In the genomic region with DNA sequence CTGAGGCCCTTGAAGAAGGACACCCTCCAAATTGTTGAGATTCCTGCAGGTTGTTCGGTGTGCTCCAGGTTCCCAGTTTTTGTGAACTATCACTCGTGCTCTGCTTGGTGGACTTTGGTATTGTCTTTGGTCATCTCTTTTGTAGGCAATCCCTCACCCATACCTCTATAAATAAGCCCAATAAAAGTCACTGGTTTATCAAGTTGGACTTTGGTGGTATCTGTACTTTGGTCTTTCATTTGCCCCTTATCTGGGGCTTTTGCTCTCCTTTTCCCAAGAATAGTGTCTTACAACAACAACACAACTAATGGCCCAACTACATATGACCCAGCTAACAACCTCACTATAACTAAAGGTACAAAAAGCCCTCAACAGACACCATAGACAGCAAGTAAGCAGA, we compare ENCODE assay signal across 23 mouse cellular contexts. TPM values are rescaled to one million over a fixed set of nuclear protein-coding genes. Genes with fewer than 3 reads are reported as not detected.
A peak's percentile ranks its signal among the peaks of the same experiment; 100 is the strongest.
DNase-seq lines count a peak whose midpoint lies in the region; ATAC-seq and TF ChIP-seq lines count a peak whose summit lies in the region.
"Had no signal": no experiment of that assay in that cellular context is flagged by ENCODE, and none has a peak within 500 bp of the region (broad histone marks: within the 10 kb centered on the region; RNA-seq: fewer than 3 reads in every experiment).

No protein-coding gene starts in this region.

- no peaks in the 10 kb centered on the region for H3K9me3 ChIP-seq in liver, postnatal 0 days (ENCODE audit: low read length)
- no peaks in the 10 kb centered on the region for H3K9me3 ChIP-seq in intestine, postnatal 0 days (ENCODE audit: control insufficient read depth)
- H3K9me3 ChIP-seq: embryonic facial prominence, embryonic 10.5 days; embryonic facial prominence, embryonic 12.5 days; forebrain, embryonic 13.5 days; forebrain, embryonic 15.5 days; G1E had no signal

- TF ChIP-seq POLR2A in liver, adult 2 months (IDR thresholded peaks at IDR 0.05; ENCODE audit: extremely low read depth, insufficient read depth, low read length) = no peak

- no peak overlapping the region for H3K4me2 ChIP-seq in liver, postnatal 0 days (ENCODE audit: low read depth, low read length)
- no peak overlapping the region for H3K4me2 ChIP-seq in intestine, postnatal 0 days (replicated peaks; ENCODE audit: low read depth)
- H3K4me2 ChIP-seq: embryonic facial prominence, embryonic 12.5 days; forebrain, embryonic 13.5 days; forebrain, embryonic 15.5 days had no signal

- H3K4me3 ChIP-seq in liver, adult 2 months (ENCODE audit: insufficient read depth, low read depth, low read length) = no peak overlapping the region
- H3K4me3 ChIP-seq in liver, postnatal 0 days (ENCODE audit: low read depth, low read length) = no peak overlapping the region
- no peak overlapping the region for H3K4me3 ChIP-seq in intestine, postnatal 0 days (ENCODE audit: low read depth, low read length)
- H3K4me3 ChIP-seq: embryonic facial prominence, embryonic 10.5 days; embryonic facial prominence, embryonic 12.5 days; forebrain, embryonic 13.5 days; forebrain, embryonic 15.5 days had no signal

- TF ChIP-seq CTCF in liver, adult 2 months (IDR thresholded peaks at IDR 0.05; ENCODE audit: low read depth, low read length) = no peak
- TF ChIP-seq CTCF in liver, postnatal 0 days (IDR thresholded peaks at IDR 0.05; ENCODE audit: low read depth) = no peak
- no peak for TF ChIP-seq CTCF in intestine, postnatal 0 days (IDR thresholded peaks at IDR 0.05; ENCODE audit: low read depth)

- no peaks in the 10 kb centered on the region for H3K27me3 ChIP-seq in liver, adult 2 months (ENCODE audit: control insufficient read depth, insufficient read depth, low read length)
- H3K27me3 ChIP-seq in liver, postnatal 0 days (ENCODE audit: insufficient read depth, low read length) = no peaks in the 10 kb centered on the region
- no peaks in the 10 kb centered on the region for H3K27me3 ChIP-seq in intestine, postnatal 0 days (replicated peaks; ENCODE audit: control insufficient read depth, insufficient read depth, low read length)
- H3K27me3 ChIP-seq: CH12.LX; embryonic facial prominence, embryonic 12.5 days; forebrain, embryonic 13.5 days; forebrain, embryonic 15.5 days; Patski had no signal

- H3K4me1 ChIP-seq in liver, adult 2 months (ENCODE audit: control insufficient read depth, insufficient read depth, low read length) = peaks cover 2% of the 10 kb centered on the region; the same call in 1 of the 2 replicates
- H3K4me1 ChIP-seq in liver, postnatal 0 days (ENCODE audit: insufficient read depth) = no peaks in the 10 kb centered on the region
- H3K4me1 ChIP-seq in intestine, postnatal 0 days (replicated peaks; ENCODE audit: control insufficient read depth, insufficient read depth, low read length) = no peaks in the 10 kb centered on the region; the same call in 1 of the 2 replicates

- no peak for ATAC-seq in liver, postnatal 0 days
- peak; percentile 89 for ATAC-seq in intestine, postnatal 0 days
- ATAC-seq: activated CD4-positive, CD25-positive, alpha-beta regulatory T cell, adult 4 months; CD4-positive, CD25-positive, alpha-beta regulatory T cell, adult 4 months; forebrain, embryonic 13.5 days; forebrain, embryonic 15.5 days; Patski had no signal

- peaks cover 80% of the 10 kb centered on the region for H3K36me3 ChIP-seq in liver, adult 2 months (ENCODE audit: control insufficient read depth, insufficient read depth, low read length)
- peaks cover 80% of the 10 kb centered on the region for H3K36me3 ChIP-seq in liver, postnatal 0 days (replicated peaks; ENCODE audit: insufficient read depth, low read length)
- peaks cover 76% of the 10 kb centered on the region for H3K36me3 ChIP-seq in intestine, postnatal 0 days (ENCODE audit: control insufficient read depth, insufficient read depth)

- H3K9ac ChIP-seq in liver, adult 2 months (ENCODE audit: low read depth, low read length) = no peak overlapping the region
- H3K9ac ChIP-seq in liver, postnatal 0 days (replicated peaks) = no peak overlapping the region
- no peak overlapping the region for H3K9ac ChIP-seq in intestine, postnatal 0 days (ENCODE audit: low read depth, low read length)
- H3K9ac ChIP-seq: embryonic facial prominence, embryonic 12.5 days; forebrain, embryonic 13.5 days; forebrain, embryonic 15.5 days had no signal

- TF ChIP-seq EP300 in liver, postnatal 0 days (IDR thresholded peaks at IDR 0.05; ENCODE audit: low read depth) = no peak

- intact Hi-C loops in gastrocnemius, postnatal 36 days (cut with DNase I) = no loop called here

- peak; percentile 66 for DNase-seq in liver, adult 2 months (ENCODE audit: extremely low read depth, low read depth, low spot score)
- no peak for DNase-seq in liver, postnatal 0 days
- DNase-seq in right cerebral cortex, postnatal 36 days (ENCODE audit: low spot score in 2 of 2) = no peak
- DNase-seq in gastrocnemius, postnatal 36 days = no peak
- DNase-seq: adrenal gland, adult 8-10 months; adrenal gland, postnatal 14 days; adrenal gland, postnatal 36 days; B cell, adult 2 months; cerebellum, adult 11-12 months; cerebellum, adult 2 months; cerebellum, adult 9-10 months; cerebellum, postnatal 10 days; cerebellum, postnatal 25 days had no signal

- no peaks in the 10 kb centered on the region; the same call in 1 of the 2 replicates for H3K79me2 ChIP-seq in liver, adult 2 months (ENCODE audit: control insufficient read depth, insufficient read depth, low read length)

- 47% methylated on average over 2 of the region's 2 CpGs for WGBS in liver, adult 2 months
- 83% methylated on average over 2 of the region's 2 CpGs for WGBS in liver, postnatal 0 days (ENCODE audit: insufficient replicate concordance)
- 33% methylated on average over 2 of the region's 2 CpGs for WGBS in intestine, postnatal 0 days

- no peak overlapping the region for H3K27ac ChIP-seq in liver, adult 2 months (replicated peaks; ENCODE audit: insufficient read depth, low read depth, low read length)
- H3K27ac ChIP-seq in liver, postnatal 0 days (ENCODE audit: low read depth) = no peak overlapping the region
- peak overlapping the region; percentile 78 for H3K27ac ChIP-seq in intestine, postnatal 0 days (ENCODE audit: low read depth, low read length)
- H3K27ac ChIP-seq: embryonic facial prominence, embryonic 10.5 days; embryonic facial prominence, embryonic 12.5 days; forebrain, embryonic 13.5 days; forebrain, embryonic 15.5 days had no signal

RNA-seq across cellular contexts. Expression of a gene that starts 41.5 kb away (rescaled TPM):
- not detected in 2 replicates for total RNA-seq in liver, adult 2 months (2014; rRNA removed)
- polyA plus RNA-seq in liver, adult 2 months (2012; rRNA removed) = not detected in 2 replicates
- 0.07 and 0.09 TPM in 2 replicates for polyA plus RNA-seq in liver, postnatal 0 days (2015; fragmentation: Nextera tagmentation; extraction: Ambion mirVana)
- polyA plus RNA-seq in intestine, postnatal 0 days (2015; fragmentation: Nextera tagmentation; extraction: Ambion mirVana) = 0.04 and 0.10 TPM in 2 replicates
- 1 to 10 TPM in 1 of 2 experiments, under 1 TPM in 1; 0.79 to 1.1 TPM for total RNA-seq in gastrocnemius, postnatal 36 days (2021)
- polyA plus RNA-seq: activated CD4-positive, CD25-positive, alpha-beta regulatory T cell, adult 4 months; CD4-positive, CD25-positive, alpha-beta regulatory T cell, adult 4 months; G1E had no signal
